Mouse (Mus musculus) heart, embryonic 14.5 days (tissue): ENCODE measurements around the gene Stab1. TPM values are rescaled to one million over a fixed set of nuclear protein-coding genes. Genes with fewer than 3 reads are reported as not detected.

ENCODE experiments used
- ATAC-seq: fragments of 200-750 bp; cut with Nextera tagmentation; 2 replicates; pipeline ENCODE4 v1.8.0; 2017; ENCODE audit warnings: low read depth, moderate TSS enrichment; ENCODE audit not compliant: insufficient number of reproducible peaks, insufficient read depth, low FRiP score
- H3K27ac ChIP-seq, 2 experiments: fragments of 200-500 bp in 1 of 2; fragments of 300-500 bp in 1 of 2; sonication (generic) in 1 of 2; replicated peaks in 1 of 2; 2 replicates each; pipeline ENCODE4 v1.5.1; 2012 to 2014; ENCODE audit warnings: low read depth in 2 of 2, low read length in 2 of 2, control low read depth in 1 of 2, mild to moderate bottlenecking in 1 of 2, mixed read lengths in 1 of 2; ENCODE audit not compliant: control insufficient read depth in 1 of 2, insufficient read depth in 1 of 2
- H3K27me3 ChIP-seq: fragments of 300-500 bp; sonication (generic); 2 replicates; pipeline ENCODE4 v1.6.1; 2014; ENCODE audit warnings: mild to moderate bottlenecking, low read length, control low read depth; ENCODE audit not compliant: control insufficient read depth, insufficient read depth
- H3K36me3 ChIP-seq: fragments of 300-500 bp; sonication (generic); 2 replicates; pipeline ENCODE4 v1.6.1; 2014; ENCODE audit warnings: mild to moderate bottlenecking, control low read depth, low read length, mixed read lengths; ENCODE audit not compliant: control insufficient read depth, insufficient read depth
- H3K4me1 ChIP-seq, 2 experiments: fragments of 200-500 bp in 1 of 2; fragments of 300-500 bp in 1 of 2; sonication (generic) in 1 of 2; 2 replicates each; pipeline ENCODE4 v1.6.1; 2012 to 2014; ENCODE audit warnings: low read length in 2 of 2, control low read depth in 1 of 2, mixed read lengths in 1 of 2; ENCODE audit not compliant: control insufficient read depth in 2 of 2, insufficient read depth in 2 of 2
- H3K4me2 ChIP-seq: fragments of 300-500 bp; sonication (generic); 2 replicates; pipeline ENCODE4 v1.6.1; 2014; ENCODE audit warnings: mild to moderate bottlenecking, low read length
- H3K4me3 ChIP-seq, 2 experiments: fragments of 200-500 bp in 1 of 2; fragments of 300-500 bp in 1 of 2; sonication (generic) in 1 of 2; 2 replicates each; pipeline ENCODE4 v1.5.1; 2012 to 2014; ENCODE audit warnings: low read length in 2 of 2, mild to moderate bottlenecking in 2 of 2, control low read depth in 1 of 2, low read depth in 1 of 2, moderate library complexity in 1 of 2; ENCODE audit not compliant: control insufficient read depth in 1 of 2, insufficient read depth in 1 of 2
- H3K9ac ChIP-seq: fragments of 300-500 bp; sonication (generic); 2 replicates; pipeline ENCODE4 v1.6.1; 2014; ENCODE audit warnings: mild to moderate bottlenecking, low read length
- H3K9me3 ChIP-seq: fragments of 300-500 bp; sonication (generic); 2 replicates; pipeline ENCODE4 v1.6.1; 2016; ENCODE audit warnings: low read length, control low read depth; ENCODE audit not compliant: control insufficient read depth
- WGBS: fragments of 180-500 bp; shearing (Covaris S2); extraction: QIAGEN DNeasy Blood & Tissue Kit; methylation state at CpG from one replicate; pipeline ENCODE4 v1.1.7; 2014; 5-methylcytosine and 5-hydroxymethylcytosine counted together
- polyA plus RNA-seq: library from polyadenylated mRNA; unstranded; fragments of >200 nt; fragmentation: Nextera tagmentation; extraction: Ambion mirVana; gene quantifications from 2 replicates; pipeline ENCODE4 v1.2.1, GENCODE M21; 2014

Stab1 gene
- polyA plus RNA-seq, 1 experiment from 2014 or later: 66.8 TPM

DNA sequence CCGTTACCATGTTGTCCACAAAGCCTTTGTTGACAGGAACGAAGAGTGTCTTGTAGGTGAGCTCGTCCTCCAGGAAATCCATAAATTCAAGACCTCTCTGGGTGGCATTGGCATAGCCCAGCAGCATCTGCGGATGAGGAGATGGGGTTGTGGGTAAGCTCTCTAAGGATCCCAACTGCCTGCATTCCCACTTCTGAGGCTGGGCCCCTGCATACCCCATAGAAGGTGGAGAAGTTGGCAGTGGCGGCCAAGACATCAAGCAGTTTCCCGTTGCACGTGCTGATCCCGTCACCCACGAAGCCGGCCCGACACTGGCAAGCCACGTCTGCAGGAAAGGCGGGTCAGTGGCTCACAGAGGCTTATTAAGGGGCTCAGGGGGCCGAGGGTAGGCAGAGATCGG is 28.3 kb downstream of the Stab1 start:
- 0 out of 2 replicates have a peak, but pooled peaks cover 3% of the 10 kb centered on the region for H3K9me3 ChIP-seq
- no peak overlapping the region for H3K9ac ChIP-seq
- no peak overlapping the region for H3K4me2 ChIP-seq
- no peak for ATAC-seq
- H3K4me1 ChIP-seq: no peaks in the 10 kb centered on the region
- H3K36me3 ChIP-seq: peaks cover 75% of the 10 kb centered on the region
- H3K27me3 ChIP-seq: no peaks in the 10 kb centered on the region
- H3K4me3 ChIP-seq: no peak overlapping the region
- WGBS: 86% methylated on average over 15 of the region's 15 CpGs
- H3K27ac ChIP-seq: no peak overlapping the region

DNA sequence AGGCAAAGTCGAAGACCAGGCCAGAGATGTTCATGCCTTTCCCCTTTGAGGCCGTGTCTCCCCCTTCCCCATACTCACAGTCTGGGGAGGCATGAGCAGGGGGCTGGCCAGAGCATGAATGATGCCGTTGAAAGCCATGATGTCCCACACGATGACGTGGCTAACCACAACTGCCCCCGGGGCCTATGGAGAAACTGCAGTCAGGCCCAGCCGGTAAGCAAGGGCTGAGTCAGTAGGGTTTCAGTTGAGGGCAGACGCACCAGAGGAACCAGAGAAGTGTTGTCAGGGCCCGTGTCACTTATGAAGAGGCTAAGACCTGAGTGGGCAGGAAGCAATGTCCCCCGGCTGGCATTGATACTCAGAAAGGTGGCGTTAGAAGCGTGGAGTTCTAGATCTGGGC is 28.8 kb downstream of the Stab1 start:
- H3K4me2 ChIP-seq: no peak overlapping the region
- no peak overlapping the region for H3K4me3 ChIP-seq
- no peak for ATAC-seq
- no peaks in the 10 kb centered on the region for H3K4me1 ChIP-seq
- H3K9me3 ChIP-seq: 0 out of 2 replicates have a peak, but pooled peaks cover 3% of the 10 kb centered on the region
- H3K27me3 ChIP-seq: no peaks in the 10 kb centered on the region
- H3K36me3 ChIP-seq: peaks cover 80% of the 10 kb centered on the region
- H3K27ac ChIP-seq: no peak overlapping the region
- 83% methylated on average over 12 of the region's 12 CpGs for WGBS
- no peak overlapping the region for H3K9ac ChIP-seq

DNA sequence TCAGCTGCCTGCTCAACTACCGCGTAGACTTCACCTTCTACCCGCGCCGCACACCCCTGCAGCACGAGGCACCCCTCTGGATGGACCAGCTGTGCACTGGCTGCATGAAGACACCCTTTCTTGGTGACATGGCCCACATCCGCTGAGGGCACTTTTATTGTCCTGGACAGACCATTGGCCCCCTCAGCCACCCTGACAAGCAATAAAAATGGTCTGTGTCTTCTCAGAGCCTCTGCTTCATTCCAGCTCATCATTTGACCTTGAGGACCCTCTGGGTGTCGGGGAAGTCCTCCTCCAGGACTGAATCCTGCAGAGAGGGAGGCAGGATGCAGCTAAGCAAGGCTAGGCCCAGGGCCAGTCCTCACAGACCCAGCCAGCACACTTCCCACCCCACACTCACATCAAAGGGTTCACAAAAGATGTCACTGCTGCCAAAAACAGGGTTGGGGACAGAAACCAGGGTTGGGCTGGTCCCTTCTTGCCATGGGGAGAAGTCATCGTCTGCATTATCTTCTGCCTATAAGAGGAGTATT is 29.5 kb downstream of the Stab1 start:
- Histone ChIP-seq H3K4me3 (no peak overlapping the region), H3K27ac (no peak overlapping the region), H3K4me1 (no peaks in the 10 kb centered on the region), H3K9ac (no peak overlapping the region), H3K27me3 (no peaks in the 10 kb centered on the region), H3K36me3 (peaks cover 84% of the 10 kb centered on the region), H3K4me2 (no peak overlapping the region), H3K9me3 (0 out of 2 replicates have a peak, but pooled peaks cover 3% of the 10 kb centered on the region)
- ATAC-seq: no peak
- 88% methylated on average over 9 of the region's 9 CpGs for WGBS

- H3K4me3 ChIP-seq: no peak overlapping the region
- peak overlapping the region in 1 of 2 experiments; percentile 47; a peak in 1 of 4 replicates for H3K27ac ChIP-seq
- H3K36me3 ChIP-seq: peaks cover 84% of the 10 kb centered on the region
- H3K27me3 ChIP-seq: no peaks in the 10 kb centered on the region
- 0 out of 2 replicates have a peak, but pooled peaks cover 3% of the 10 kb centered on the region for H3K9me3 ChIP-seq
- ATAC-seq: no peak
- H3K4me1 ChIP-seq: peaks cover 0 to under 1% of the 10 kb centered on the region in 2 experiments; a peak in 2 of 4 replicates
- no peak overlapping the region for H3K9ac ChIP-seq
- 85% methylated on average over 26 of the region's 35 CpGs for WGBS
- H3K4me2 ChIP-seq: no peak overlapping the region
Measured at GRCm38 (mm10) chr14:31138219-31138896, 30.1 kb downstream of the Stab1 start.

GRCm38 (mm10) chr14:31137791-31138190 is 30.6 kb downstream of the Stab1 start:
- no peak for ATAC-seq
- no peaks in the 10 kb centered on the region for H3K27me3 ChIP-seq
- 72% methylated on average over 11 of the region's 11 CpGs for WGBS
- H3K4me3 ChIP-seq: no peak overlapping the region
- peaks cover 84% of the 10 kb centered on the region for H3K36me3 ChIP-seq
- 0 out of 2 replicates have a peak, but pooled peaks cover 3% of the 10 kb centered on the region for H3K9me3 ChIP-seq
- no peak overlapping the region for H3K4me2 ChIP-seq
- 0 out of 2 replicates have a peak overlapping the region, but pooled peaks have one; percentile 3 for H3K9ac ChIP-seq
- H3K4me1 ChIP-seq: peaks cover 4 to 6% of the 10 kb centered on the region in 2 experiments; a peak in 3 of 4 replicates
- H3K27ac ChIP-seq: peak overlapping the region; percentile 36 to 47; a peak in 3 of 4 replicates

GRCm38 (mm10) chr14:31137281-31137595 is 31.2 kb downstream of the Stab1 start:
- Histone ChIP-seq H3K9me3 (no peaks in the 10 kb centered on the region), H3K27ac (peak overlapping the region in 1 of 2 experiments; percentile 47; a peak in 2 of 4 replicates), H3K4me2 (no peak overlapping the region), H3K4me1 (peaks cover 7 to 12% of the 10 kb centered on the region in 2 experiments; a peak in 3 of 4 replicates), H3K4me3 (no peak overlapping the region), H3K36me3 (peaks cover 79% of the 10 kb centered on the region), H3K27me3 (no peaks in the 10 kb centered on the region), H3K9ac (no peak overlapping the region)
- 79% methylated on average over 10 of the region's 10 CpGs for WGBS
- no peak for ATAC-seq

GRCm38 (mm10) chr14:31136411-31137280 is 31.8 kb downstream of the Stab1 start:
- no peak overlapping the region for H3K9ac ChIP-seq
- 81% methylated on average over 26 of the region's 26 CpGs for WGBS
- peaks cover 73% of the 10 kb centered on the region for H3K36me3 ChIP-seq
- no peaks in the 10 kb centered on the region for H3K9me3 ChIP-seq
- no peak for ATAC-seq
- no peak overlapping the region for H3K4me2 ChIP-seq
- H3K27me3 ChIP-seq: no peaks in the 10 kb centered on the region
- peaks cover 11 to 18% of the 10 kb centered on the region in 2 experiments for H3K4me1 ChIP-seq
- no peak overlapping the region for H3K4me3 ChIP-seq
- peak overlapping the region in 1 of 2 experiments; percentile 47; a peak in 1 of 4 replicates for H3K27ac ChIP-seq
